Mouse (Mus musculus): Measurements from ENCODE around the gene Prrg4. TPM values are rescaled to one million over a fixed set of nuclear protein-coding genes. Genes with fewer than 3 reads are reported as not detected.
"Not testable (repeated sequence)": the region's sequence is repeated elsewhere in the genome, so short reads cannot be mapped to it uniquely, and the experiment has no call there.

Gene Prrg4
- polyA plus RNA-seq, 1 experiment from 2014 or later: 1.1 TPM

DNA sequence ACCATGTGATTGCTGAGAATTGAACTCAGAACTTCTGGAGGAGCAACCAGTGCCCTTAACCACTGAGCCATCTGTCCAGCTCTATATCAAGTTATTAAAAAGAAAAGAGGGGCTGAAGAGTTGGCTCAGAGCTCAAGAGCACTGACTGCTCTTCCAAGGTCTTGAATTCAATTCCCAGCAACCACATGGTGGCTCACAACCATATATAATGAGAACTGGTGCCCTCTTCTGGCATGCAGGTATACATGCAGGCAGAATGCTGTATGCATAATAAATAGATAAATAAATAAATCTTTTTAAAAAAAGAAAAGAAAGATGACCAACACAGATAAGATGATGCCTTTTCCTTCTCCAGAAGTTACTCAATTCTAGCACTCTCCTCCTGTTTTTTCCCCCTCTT lies 8.7 kb downstream of the Prrg4 start:
- Histone ChIP-seq H3K4me1 (replicated peaks) (no peaks in the 10 kb centered on the region), H3K9ac (no peak overlapping the region), H3K4me3 (no peak overlapping the region), H3K27me3 (replicated peaks) (no peaks in the 10 kb centered on the region), H3K36me3 (0 out of 2 replicates have a peak, but pooled peaks cover 3% of the 10 kb centered on the region), H3K9me3 (replicated peaks) (0 out of 2 replicates have a peak, but pooled peaks cover 3% of the 10 kb centered on the region), H3K27ac (ENCODE audit: poor library complexity, severe bottlenecking) (no peak overlapping the region), H3K4me2 (no peak overlapping the region)
- ATAC-seq (ENCODE audit: insufficient number of reproducible peaks, low FRiP score): no peak

DNA sequence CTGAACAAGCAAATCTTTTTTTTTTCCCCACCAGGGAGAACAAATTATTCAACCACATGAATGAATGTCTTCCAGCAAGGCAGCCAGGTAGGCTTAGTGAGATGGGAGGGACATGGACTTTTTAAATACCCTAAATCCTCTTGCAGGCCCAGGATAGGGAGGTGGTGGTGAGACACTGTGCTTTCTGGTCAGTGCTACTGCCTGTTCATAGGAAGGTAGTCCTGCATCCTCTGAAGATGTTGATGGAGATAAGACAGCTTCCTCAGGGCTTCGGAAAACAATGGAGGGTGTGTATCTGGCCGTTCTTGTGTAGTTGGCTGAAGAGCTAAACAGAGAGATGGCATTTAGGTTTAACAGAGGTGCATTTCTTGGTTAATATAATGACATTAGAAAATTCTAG lies 17.2 kb downstream of the Prrg4 start:
- ATAC-seq (ENCODE audit: insufficient number of reproducible peaks, low FRiP score): no peak
- no peaks in the 10 kb centered on the region for H3K36me3 ChIP-seq
- WGBS: 62% methylated on average over 2 of the region's 2 CpGs

GRCm38 (mm10) chr2:104826191-104826590 lies 23.5 kb downstream of the Prrg4 start:
- Histone ChIP-seq H3K4me1 (replicated peaks) (no peaks in the 10 kb centered on the region), H3K9me3 (replicated peaks) (no peaks in the 10 kb centered on the region), H3K27ac (ENCODE audit: poor library complexity, severe bottlenecking) (no peak overlapping the region), H3K27me3 (replicated peaks) (no peaks in the 10 kb centered on the region), H3K36me3 (no peaks in the 10 kb centered on the region), H3K4me3 (no peak overlapping the region), H3K9ac (no peak overlapping the region), H3K4me2 (no peak overlapping the region)
- ATAC-seq (ENCODE audit: insufficient number of reproducible peaks, low FRiP score): no peak
- WGBS: 80% methylated on average over 4 of the region's 4 CpGs

More for the DNA sequence above, 17.2 kb downstream of the Prrg4 start:
- no peak overlapping the region for H3K4me2 ChIP-seq
- no peak overlapping the region for H3K4me3 ChIP-seq
- no peak overlapping the region for H3K9ac ChIP-seq
- H3K9me3 ChIP-seq (replicated peaks): no peaks in the 10 kb centered on the region
- H3K27ac ChIP-seq (ENCODE audit: poor library complexity, severe bottlenecking): no peak overlapping the region
- H3K4me1 ChIP-seq (replicated peaks): no peaks in the 10 kb centered on the region
- no peaks in the 10 kb centered on the region for H3K27me3 ChIP-seq (replicated peaks)

- not testable (repeated sequence) for H3K36me3 ChIP-seq
- WGBS: 90% methylated on average over 3 of the region's 3 CpGs
These were observed 30.9 kb downstream of the Prrg4 start for GRCm38 (mm10) chr2:104818763-104819162.

DNA sequence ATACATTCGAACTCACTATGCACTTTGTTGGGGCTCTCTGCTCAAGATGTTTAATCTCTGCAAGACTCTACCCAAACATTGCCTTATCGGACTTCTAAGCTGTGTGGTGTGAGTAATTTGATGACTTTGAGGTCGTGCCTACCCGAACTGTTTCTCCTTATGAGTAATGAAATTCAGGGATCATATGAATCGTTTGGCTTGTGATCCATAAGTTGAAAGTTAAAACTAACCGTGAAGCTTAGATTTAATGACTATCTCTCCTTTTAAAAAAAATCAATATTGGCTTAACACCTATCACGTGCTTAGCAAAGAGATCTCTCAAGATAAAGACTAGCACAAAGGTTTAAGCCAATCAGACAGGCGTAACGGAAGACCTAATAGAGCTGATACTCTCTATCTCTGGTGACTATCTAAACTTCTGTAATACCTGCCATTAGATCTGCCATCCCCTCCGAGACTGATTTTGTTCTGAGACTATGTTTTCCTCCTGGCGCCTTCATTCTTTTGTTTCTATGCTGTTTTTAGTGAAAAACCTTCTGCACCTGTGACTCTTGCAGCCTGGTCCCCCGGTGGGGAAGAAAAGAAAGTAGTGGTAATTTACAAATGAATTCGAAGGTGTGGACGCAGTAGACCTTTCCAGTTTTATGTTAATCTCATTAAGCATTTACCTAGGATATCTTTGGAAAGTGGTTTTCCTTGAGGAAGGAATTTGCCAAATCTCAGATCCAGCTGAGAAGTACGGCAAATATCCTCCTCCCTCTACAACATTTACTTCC lies 31.9 kb downstream of the Prrg4 start:
- Histone ChIP-seq H3K36me3 (no peaks in the 10 kb centered on the region), H3K27me3 (replicated peaks) (no peaks in the 10 kb centered on the region), H3K4me1 (replicated peaks) (peaks cover 12% of the 10 kb centered on the region), H3K9ac (peak overlapping the region; percentile 98), H3K27ac (ENCODE audit: poor library complexity, severe bottlenecking) (peak overlapping the region; percentile 98), H3K9me3 (replicated peaks) (no peaks in the 10 kb centered on the region), H3K4me2 (peak overlapping the region; percentile 85), H3K4me3 (peak overlapping the region; percentile 90)
- ATAC-seq (ENCODE audit: insufficient number of reproducible peaks, low FRiP score): no peak
- WGBS: 2% methylated on average over 15 of the region's 15 CpGs

More at GRCm38 (mm10) chr2:104818763-104819162, 30.9 kb downstream of the Prrg4 start:
- not testable (repeated sequence) for H3K4me2 ChIP-seq; H3K27me3 ChIP-seq (replicated peaks); H3K27ac ChIP-seq (ENCODE audit: poor library complexity, severe bottlenecking); H3K4me1 ChIP-seq (replicated peaks); ATAC-seq (ENCODE audit: insufficient number of reproducible peaks, low FRiP score); H3K4me3 ChIP-seq; H3K9me3 ChIP-seq (replicated peaks); H3K9ac ChIP-seq

- peak; percentile 92 for ATAC-seq (ENCODE audit: insufficient number of reproducible peaks, low FRiP score)
- H3K4me3 ChIP-seq: peak overlapping the region; percentile 90
- H3K36me3 ChIP-seq: no peaks in the 10 kb centered on the region
- peak overlapping the region; percentile 85 for H3K4me2 ChIP-seq
- H3K9ac ChIP-seq: peak overlapping the region; percentile 98
- 1% methylated on average over 27 of the region's 51 CpGs for WGBS
- H3K27me3 ChIP-seq (replicated peaks): no peaks in the 10 kb centered on the region
- no peaks in the 10 kb centered on the region for H3K9me3 ChIP-seq (replicated peaks)
- H3K4me1 ChIP-seq (replicated peaks): peaks cover 14% of the 10 kb centered on the region
- H3K27ac ChIP-seq (ENCODE audit: poor library complexity, severe bottlenecking): peak overlapping the region; percentile 98
These were observed 32.7 kb downstream of the Prrg4 start for GRCm38 (mm10) chr2:104816866-104817439.

DNA sequence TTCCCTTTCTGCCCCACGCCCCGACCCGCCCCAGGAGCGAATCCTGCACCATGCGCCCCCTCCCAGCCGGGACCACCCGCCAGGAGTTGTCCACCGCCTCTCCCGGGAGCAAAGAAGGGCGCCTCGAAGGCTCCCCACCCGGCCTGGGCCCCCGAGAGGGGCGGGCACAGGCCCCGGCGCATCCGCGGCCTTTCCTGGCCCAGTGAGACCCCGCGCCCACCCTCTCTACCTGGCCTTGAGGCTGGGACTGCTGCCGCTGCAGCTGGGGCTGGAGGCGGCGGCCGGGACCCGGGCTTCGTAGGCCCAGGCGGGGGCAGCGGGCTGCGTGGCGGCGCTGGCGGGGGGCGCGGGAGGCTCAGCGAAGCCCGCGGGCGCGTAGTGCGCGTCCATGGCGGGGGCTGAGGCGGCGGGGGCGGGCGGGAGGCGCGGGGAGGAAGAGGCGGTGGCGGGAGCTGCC lies 33.3 kb downstream of the Prrg4 start, which contains the start of gene Qser1:
Gene Qser1 (minus strand): TSS at position 390 of the 457 bp plus-strand sequence.
- Histone ChIP-seq H3K27ac (ENCODE audit: poor library complexity, severe bottlenecking) (peak within 1 kb of the TSS; percentile 98), H3K4me1 (replicated peaks) (peaks cover 14% of the 10 kb centered on the region), H3K36me3 (no peaks in the 10 kb centered on the region), H3K4me2 (peak within 1 kb of the TSS; percentile 85), H3K27me3 (replicated peaks) (no peaks in the 10 kb centered on the region), H3K4me3 (peak within 1 kb of the TSS; percentile 90), H3K9ac (peak within 1 kb of the TSS; percentile 98), H3K9me3 (replicated peaks) (no peaks in the 10 kb centered on the region)
- WGBS: 0% methylated on average over 33 of the region's 50 CpGs
- ATAC-seq (ENCODE audit: insufficient number of reproducible peaks, low FRiP score): peak; percentile 69

GRCm38 (mm10) chr2:104815561-104816370 lies 33.9 kb downstream of the Prrg4 start:
- under 1% methylated on average over 33 of the region's 33 CpGs for WGBS

DNA sequence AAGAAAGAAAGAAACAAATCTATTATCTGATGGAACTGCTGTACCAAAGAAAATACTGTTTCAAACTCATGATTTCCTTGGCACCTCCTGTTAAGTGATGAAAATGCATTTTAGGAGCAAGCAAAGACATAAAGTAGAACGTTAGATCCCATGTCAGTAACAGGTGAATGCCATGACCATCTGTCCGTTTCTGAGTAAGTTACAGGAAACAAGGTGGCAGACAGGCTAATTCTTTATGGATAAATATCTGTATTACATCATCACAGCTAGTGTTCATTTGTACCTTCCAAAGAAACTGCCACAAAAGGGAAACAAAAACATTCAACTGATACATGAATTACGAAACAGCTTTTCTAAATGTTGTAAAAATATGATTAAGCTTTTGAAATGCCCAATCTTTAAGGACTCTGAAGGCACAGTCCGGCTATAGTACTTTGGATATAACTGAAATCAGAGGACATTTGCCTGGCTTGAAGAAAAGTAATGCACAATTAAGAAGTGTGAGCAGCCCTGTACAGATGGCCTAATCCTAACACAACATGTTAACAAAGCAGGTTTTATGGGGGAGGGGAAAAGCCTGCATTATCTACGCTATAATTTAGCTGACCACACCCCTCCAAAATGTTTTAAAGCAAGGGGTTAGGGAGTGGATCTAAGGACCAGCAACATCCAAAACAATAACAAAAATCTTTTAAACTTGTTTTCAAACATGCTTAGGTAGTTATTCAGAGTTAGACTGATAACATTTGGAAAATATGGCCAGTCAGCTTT lies 35.3 kb downstream of the Prrg4 start:
- Histone ChIP-seq H3K36me3 (peaks cover 6% of the 10 kb centered on the region), H3K27me3 (replicated peaks) (no peaks in the 10 kb centered on the region), H3K4me1 (replicated peaks) (peaks cover 14% of the 10 kb centered on the region), H3K27ac (ENCODE audit: poor library complexity, severe bottlenecking) (no peak overlapping the region), H3K9me3 (replicated peaks) (no peaks in the 10 kb centered on the region), H3K4me2 (no peak overlapping the region), H3K4me3 (no peak overlapping the region), H3K9ac (no peak overlapping the region)
- ATAC-seq (ENCODE audit: insufficient number of reproducible peaks, low FRiP score): no peak
- WGBS: 67% methylated on average over 5 of the region's 5 CpGs

More at GRCm38 (mm10) chr2:104815561-104816370, 33.9 kb downstream of the Prrg4 start:
- peak overlapping the region; percentile 90 for H3K4me3 ChIP-seq
- H3K4me1 ChIP-seq (replicated peaks): peaks cover 14% of the 10 kb centered on the region
- H3K4me2 ChIP-seq: peak overlapping the region; percentile 85
- peak; percentile 45 for ATAC-seq (ENCODE audit: insufficient number of reproducible peaks, low FRiP score)
- H3K27me3 ChIP-seq (replicated peaks): no peaks in the 10 kb centered on the region
- H3K9me3 ChIP-seq (replicated peaks): no peaks in the 10 kb centered on the region
- H3K27ac ChIP-seq (ENCODE audit: poor library complexity, severe bottlenecking): peak overlapping the region; percentile 98
- no peaks in the 10 kb centered on the region for H3K36me3 ChIP-seq
- H3K9ac ChIP-seq: peak overlapping the region; percentile 98

DNA sequence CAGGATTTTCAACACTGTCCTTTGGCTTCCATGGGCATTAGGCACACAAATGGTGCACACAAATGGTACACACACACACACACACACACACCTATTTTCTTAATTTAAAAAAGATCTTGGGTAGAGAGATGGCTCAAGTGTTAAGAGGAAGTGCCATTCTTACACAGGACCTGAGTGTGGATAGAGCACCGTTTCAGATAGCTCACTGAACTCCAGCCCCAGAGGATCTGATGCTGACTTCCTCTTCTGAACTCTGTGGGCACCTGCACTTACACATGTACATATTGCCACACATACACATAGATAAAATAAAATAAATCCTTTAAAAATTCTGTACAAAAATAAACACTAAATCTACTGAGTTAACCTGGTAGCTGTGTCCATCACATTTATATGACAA lies 44.2 kb downstream of the Prrg4 start:
- no peak overlapping the region for H3K4me3 ChIP-seq
- H3K27me3 ChIP-seq (replicated peaks): no peaks in the 10 kb centered on the region
- WGBS: 74% methylated on average over 1 of the region's 1 CpGs
- H3K36me3 ChIP-seq: peaks cover 9% of the 10 kb centered on the region
- H3K9me3 ChIP-seq (replicated peaks): 0 out of 2 replicates have a peak, but pooled peaks cover 4% of the 10 kb centered on the region
- H3K9ac ChIP-seq: no peak overlapping the region
- H3K4me2 ChIP-seq: no peak overlapping the region
- no peak for ATAC-seq (ENCODE audit: insufficient number of reproducible peaks, low FRiP score)
- no peak overlapping the region for H3K27ac ChIP-seq (ENCODE audit: poor library complexity, severe bottlenecking)
- H3K4me1 ChIP-seq (replicated peaks): no peaks in the 10 kb centered on the region; the same call in 1 of the 2 replicates

All from heart, embryonic 12.5 days (tissue).